Mouse (Mus musculus): ENCODE data around the gene Tbca.

GRCm38 (mm10) chr13:94882221-94882620, 93.5 kb downstream of the Tbca start:
- no peak for TF ChIP-seq CTCF (IDR thresholded peaks at IDR 0.05; ENCODE audit: borderline replicate concordance, control insufficient read depth, extremely low read depth, insufficient read depth, low read length, poor library complexity)
- no peak for TF ChIP-seq POLR2A (IDR thresholded peaks at IDR 0.05; ENCODE audit: control insufficient read depth, extremely low read depth, insufficient read depth, low read length, poor library complexity)
